Mouse (Mus musculus) left cerebral cortex, adult 8-10 months (tissue): Measurements from ENCODE around the gene Ppp1r9a. TPM values are rescaled to one million over a fixed set of nuclear protein-coding genes. Genes with fewer than 3 reads are reported as not detected.

Experiments used
- DNase-seq, 2 experiments: peaks; one replicate each; pipeline ENCODE4 v3.0.0; 2022; ENCODE audit warnings: low spot score in 2 of 2
- total RNA-seq, 4 experiments: library from RNA; stranded (reverse); gene quantifications; 2 replicates each; pipeline ENCODE4 v1.2.4; 2022

Gene Ppp1r9a
- total RNA-seq, 4 experiments from 2014 or later, result 205 to 266 (median 234) TPM

- no peak for DNase-seq
These were observed 135.5 kb downstream of the Ppp1r9a start for GRCm38 (mm10) chr6:5038140-5038749.

GRCm38 (mm10) chr6:5039316-5039715 is 136.6 kb downstream of the Ppp1r9a start:
- no peak for DNase-seq

GRCm38 (mm10) chr6:5045854-5046253 is 143.1 kb downstream of the Ppp1r9a start:
- no peak for DNase-seq

- no peak for DNase-seq
These were observed 145.3 kb downstream of the Ppp1r9a start for GRCm38 (mm10) chr6:5048025-5048424.

GRCm38 (mm10) chr6:5052309-5052708 is 149.6 kb downstream of the Ppp1r9a start:
- no peak for DNase-seq

- no peak for DNase-seq
These were observed 151.9 kb downstream of the Ppp1r9a start for GRCm38 (mm10) chr6:5054446-5055095.

- no peak for DNase-seq
These were observed 172.0 kb downstream of the Ppp1r9a start for GRCm38 (mm10) chr6:5074736-5075135.

- no peak for DNase-seq
These were observed 173.0 kb downstream of the Ppp1r9a start for GRCm38 (mm10) chr6:5075680-5076079.

GRCm38 (mm10) chr6:5078009-5078408 is 175.3 kb downstream of the Ppp1r9a start:
- DNase-seq, result no peak

- no peak for DNase-seq
These were observed 176.4 kb downstream of the Ppp1r9a start for GRCm38 (mm10) chr6:5079108-5079507.

GRCm38 (mm10) chr6:5080094-5080493 is 177.4 kb downstream of the Ppp1r9a start:
- no peak for DNase-seq

GRCm38 (mm10) chr6:5080496-5080895 is 177.8 kb downstream of the Ppp1r9a start:
- DNase-seq, result no peak

GRCm38 (mm10) chr6:5081099-5081498 is 178.4 kb downstream of the Ppp1r9a start:
- no peak for DNase-seq

GRCm38 (mm10) chr6:5082144-5082543 is 179.4 kb downstream of the Ppp1r9a start:
- no peak for DNase-seq

- no peak for DNase-seq
These were observed 180.0 kb downstream of the Ppp1r9a start for GRCm38 (mm10) chr6:5082740-5083139.

- no peak for DNase-seq
These were observed 181.2 kb downstream of the Ppp1r9a start for GRCm38 (mm10) chr6:5083957-5084356.

- DNase-seq, result no peak
These were observed 189.2 kb downstream of the Ppp1r9a start for GRCm38 (mm10) chr6:5091873-5092272.

- DNase-seq, result no peak
These were observed 190.1 kb downstream of the Ppp1r9a start for GRCm38 (mm10) chr6:5092795-5093194.

- no peak for DNase-seq
These were observed 190.8 kb downstream of the Ppp1r9a start for GRCm38 (mm10) chr6:5093516-5093915.

GRCm38 (mm10) chr6:5095365-5095973 is 192.8 kb downstream of the Ppp1r9a start:
- DNase-seq, result no peak

GRCm38 (mm10) chr6:5097309-5097708 is 194.6 kb downstream of the Ppp1r9a start:
- DNase-seq, result no peak

GRCm38 (mm10) chr6:5099282-5099681 is 196.6 kb downstream of the Ppp1r9a start:
- no peak for DNase-seq

- no peak for DNase-seq
These were observed 197.1 kb downstream of the Ppp1r9a start for GRCm38 (mm10) chr6:5099842-5100241.
